Mouse (Mus musculus): ENCODE results near the gene Fam181a.

GRCm38 (mm10) chr12:103313274-103313673 lies 2.5 kb downstream of the Fam181a start:
- TF ChIP-seq POU5F1 (IDR thresholded peaks at IDR 0.05; ENCODE audit: borderline replicate concordance, low read length) (no peak), CTCF (conservative IDR thresholded peaks at IDR 0.05; ENCODE audit: low read length) (no peak), NANOG (IDR thresholded peaks at IDR 0.05; ENCODE audit: borderline replicate concordance, low read length) (no peak)

Data from E14TG2a.4 (cell line).